Mouse (Mus musculus): ENCODE data around the gene Fam129a. TPM values are rescaled to one million over a fixed set of nuclear protein-coding genes. Genes with fewer than 3 reads are reported as not detected.

Fam129a gene
- 2.3 TPM for polyA plus RNA-seq (2015; fragmentation: Illumina TruSeq; extraction: RNeasy Lipid Tissue Mini Kit (QIAGEN cat#74804); ENCODE audit: low read depth, low replicate concordance)

DNA sequence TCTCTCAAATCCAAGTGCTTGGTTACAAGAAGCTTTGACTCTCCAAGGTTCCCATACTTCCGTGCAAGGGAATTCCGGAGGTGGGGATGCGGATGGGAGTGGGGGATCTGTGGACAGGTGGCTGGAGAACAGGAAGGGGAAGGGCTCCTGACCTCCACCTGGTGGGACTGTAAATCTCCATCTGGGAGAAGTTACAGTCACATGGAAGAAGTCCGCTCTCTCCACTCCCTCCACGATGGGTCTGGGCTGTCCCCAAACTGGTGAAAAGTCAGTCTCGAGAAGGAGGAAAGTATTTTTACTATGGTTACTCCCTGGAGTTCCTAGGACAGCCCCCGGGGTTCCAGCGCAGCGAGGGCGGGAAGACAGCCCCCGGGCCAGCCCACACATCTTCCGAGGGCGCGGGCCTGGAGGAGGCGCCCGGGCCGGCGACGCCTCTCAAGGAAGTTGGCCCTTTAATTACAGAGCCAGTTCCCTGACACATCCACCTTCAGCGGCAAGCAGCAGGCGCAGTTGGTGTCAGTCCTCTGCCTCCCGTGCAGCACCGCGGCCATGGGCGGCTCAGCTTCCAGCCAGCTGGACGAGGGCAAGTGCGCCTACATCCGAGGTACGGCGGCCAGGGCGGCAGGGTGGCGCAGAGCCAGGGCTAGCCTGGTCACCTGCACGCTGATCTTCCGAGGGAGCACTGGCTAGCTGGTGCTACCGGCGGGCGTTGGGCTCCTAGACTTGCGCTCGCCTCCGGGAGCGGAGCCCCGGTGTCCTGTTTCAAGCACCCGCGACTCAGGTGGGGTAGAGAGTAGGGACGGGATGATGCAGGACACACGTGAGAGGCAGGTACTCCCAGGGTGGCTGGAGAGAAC is at the start of gene Fam129a:
Gene Fam129a (plus strand): TSS at position 206 of the 857 bp plus-strand sequence.

DNA sequence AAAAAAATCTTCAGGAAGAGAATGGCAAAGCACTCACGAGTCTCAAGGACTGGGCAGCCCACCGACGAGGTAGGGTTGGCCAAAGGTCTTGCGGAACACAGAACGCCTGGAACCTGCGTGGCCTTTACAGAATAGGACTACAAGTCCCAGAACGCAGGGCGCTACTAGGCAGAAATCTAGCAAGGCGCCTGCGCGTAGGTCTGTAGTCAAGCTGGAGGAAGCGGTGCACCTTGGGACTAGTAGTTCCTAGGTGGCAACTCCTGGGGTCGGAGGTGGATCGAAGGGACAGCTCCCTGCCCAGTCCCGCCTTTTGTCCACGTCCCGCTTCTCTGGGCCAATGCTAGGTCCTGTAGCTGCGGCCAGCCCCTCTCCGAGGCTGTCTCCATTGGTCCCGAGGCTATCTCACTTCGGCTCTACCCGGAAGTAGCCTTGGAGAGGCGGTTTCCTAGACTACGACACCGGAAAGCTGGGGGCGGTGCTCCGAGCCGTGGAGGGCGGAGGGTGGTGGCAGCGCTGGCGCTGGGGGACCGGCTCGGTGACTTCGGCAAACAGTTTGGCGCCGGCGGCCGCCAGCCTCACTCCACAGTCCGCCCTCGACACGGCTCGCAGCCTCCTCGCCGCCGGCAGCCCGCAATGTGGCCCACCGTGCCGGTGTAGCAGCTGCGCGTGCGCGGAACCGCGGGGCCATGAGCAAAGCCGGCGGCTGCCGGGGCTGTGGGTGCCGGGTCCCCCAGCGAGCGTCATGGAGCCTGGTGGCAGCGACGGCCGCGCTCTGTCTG is 184.1 kb downstream of the Fam129a start, which contains the start of gene Edem3:
Gene Edem3 (plus strand): TSS at position 491 of the 779 bp plus-strand sequence.

Other genes starting within 250 kb of the Fam129a start
- 150 TPM for gene Ivns1abp, start 226.7 kb upstream of the Fam129a start, polyA plus RNA-seq (2015; fragmentation: Illumina TruSeq; extraction: RNeasy Lipid Tissue Mini Kit (QIAGEN cat#74804); ENCODE audit: low read depth, low replicate concordance)
- 9.8 TPM for gene Swt1, start 142.7 kb upstream of the Fam129a start, polyA plus RNA-seq (2015; fragmentation: Illumina TruSeq; extraction: RNeasy Lipid Tissue Mini Kit (QIAGEN cat#74804); ENCODE audit: low read depth, low replicate concordance)
- gene Trmt1l, start 142.6 kb upstream of the Fam129a start, polyA plus RNA-seq (2015; fragmentation: Illumina TruSeq; extraction: RNeasy Lipid Tissue Mini Kit (QIAGEN cat#74804); ENCODE audit: low read depth, low replicate concordance), result 23.1 TPM
- gene Rnf2, start 70.2 kb upstream of the Fam129a start, polyA plus RNA-seq (2015; fragmentation: Illumina TruSeq; extraction: RNeasy Lipid Tissue Mini Kit (QIAGEN cat#74804); ENCODE audit: low read depth, low replicate concordance), result 30.6 TPM
- 21.3 TPM for gene Edem3, start 184.2 kb downstream of the Fam129a start, polyA plus RNA-seq (2015; fragmentation: Illumina TruSeq; extraction: RNeasy Lipid Tissue Mini Kit (QIAGEN cat#74804); ENCODE audit: low read depth, low replicate concordance)

Data from brain, adult 10 weeks (tissue).